Mouse (Mus musculus) E14TG2a.4 (cell line): Measurements from ENCODE around the gene Rbpj.

Source experiments
- CTCF ChIP-seq: conservative IDR thresholded peaks from 2 replicates; pipeline ENCODE4 v1.5.1; 2014; ENCODE audit warnings: low read length
- NANOG ChIP-seq: IDR thresholded peaks from 2 replicates; pipeline ENCODE4 v1.6.1; 2014; ENCODE audit warnings: borderline replicate concordance, low read length, mixed read lengths

- TF ChIP-seq CTCF (no peak), NANOG (no peak)
Observed at GRCm38 (mm10) chr5:53685623-53686022, 219.7 kb downstream of the Rbpj start.
